Mouse (Mus musculus): ENCODE measurements at regions not wholly inside any gene's neighbourhood (a gene's known extent, or its start where the extent isn't known, plus 50 kb on each side); places are given as distances from the start of the nearest gene placed in this dataset.

GRCm38 (mm10) chr4:9787795-9788365 lies 1086.4 kb upstream of the 2610301B20Rik start:
- TF ChIP-seq POLR2A (IDR thresholded peaks at IDR 0.05; ENCODE audit: insufficient read depth, low read depth, low read length) (no peak), CTCF (IDR thresholded peaks at IDR 0.05; ENCODE audit: insufficient read depth, low read depth, low read length) (no peak)

Measured in olfactory bulb, adult 2 months (tissue).